Mouse (Mus musculus): ENCODE measurements around the gene Gm43518.

Gm43518 gene

DNA sequence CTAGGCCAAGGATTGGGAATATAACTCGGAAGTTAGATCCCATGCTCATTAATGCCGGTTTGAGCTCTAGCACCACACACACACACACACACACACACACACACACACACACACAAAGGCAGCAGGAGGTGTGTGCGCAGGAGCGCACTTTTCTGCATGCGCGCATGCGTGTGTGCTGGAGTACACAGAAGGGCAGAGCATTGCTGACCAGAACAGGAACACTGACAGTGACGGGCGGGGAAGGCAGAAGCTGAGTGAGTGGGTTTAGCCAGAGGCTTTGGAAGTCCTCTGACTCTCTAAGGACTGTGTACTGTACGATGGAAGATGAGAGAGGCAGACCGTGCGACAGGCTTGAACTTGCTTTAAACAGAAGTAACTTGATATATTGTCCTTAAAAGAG, 6.3 kb downstream of the Gm43518 start:
- DNase-seq (ENCODE audit: low read depth, low spot score): no peak

DNA sequence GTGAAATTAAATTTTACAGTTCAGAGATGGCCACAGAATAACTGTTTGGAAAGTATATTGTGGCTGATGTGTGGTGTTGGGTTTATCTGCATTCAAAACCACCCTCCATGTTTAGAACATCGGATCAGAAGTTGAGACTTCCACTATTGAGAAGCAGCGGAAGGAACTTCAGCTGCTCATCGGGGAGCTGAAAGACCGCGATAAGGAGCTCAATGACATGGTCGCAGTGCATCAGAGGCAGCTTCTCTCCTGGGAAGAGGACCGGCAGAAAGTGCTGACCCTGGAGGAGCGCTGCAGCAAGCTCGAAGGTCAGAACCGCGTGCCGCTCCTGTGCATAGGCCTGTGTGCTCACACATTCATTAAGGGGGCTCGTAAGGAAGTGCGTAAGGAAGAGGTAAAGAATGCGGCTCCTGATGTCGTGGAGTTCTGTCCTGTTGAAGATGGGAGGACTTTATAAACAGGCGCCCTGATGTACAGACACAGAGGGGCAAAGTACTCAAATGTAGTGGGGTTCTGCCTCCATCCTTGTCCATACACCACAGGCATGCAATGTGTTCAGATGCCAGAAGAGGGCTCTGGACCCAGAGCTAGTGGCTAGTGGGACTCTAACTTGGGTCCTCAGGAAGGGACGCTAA, 6.9 kb downstream of the Gm43518 start:
- peak; percentile 34 for DNase-seq (ENCODE audit: low read depth, low spot score)

DNA sequence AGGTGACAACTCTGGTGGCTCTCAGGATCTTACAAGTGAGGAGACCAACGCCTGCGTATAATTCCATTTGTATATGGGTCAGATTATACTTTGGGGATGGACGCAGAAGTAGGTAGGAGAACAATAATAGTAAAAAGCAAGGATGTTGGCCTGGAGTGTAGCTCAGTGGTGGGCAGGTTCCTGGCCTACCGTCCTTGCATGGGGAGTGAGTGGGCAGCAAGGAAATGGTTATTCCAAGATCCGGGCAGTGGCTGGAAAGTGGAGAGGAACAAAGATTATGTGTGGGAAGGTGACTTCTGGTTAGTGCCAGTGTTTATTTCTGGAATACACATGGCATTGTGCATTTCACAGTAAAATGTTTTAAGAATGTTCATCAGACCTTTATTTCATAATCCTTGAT, 8.7 kb downstream of the Gm43518 start:
- peak; percentile 58 for DNase-seq (ENCODE audit: low read depth, low spot score)

DNA sequence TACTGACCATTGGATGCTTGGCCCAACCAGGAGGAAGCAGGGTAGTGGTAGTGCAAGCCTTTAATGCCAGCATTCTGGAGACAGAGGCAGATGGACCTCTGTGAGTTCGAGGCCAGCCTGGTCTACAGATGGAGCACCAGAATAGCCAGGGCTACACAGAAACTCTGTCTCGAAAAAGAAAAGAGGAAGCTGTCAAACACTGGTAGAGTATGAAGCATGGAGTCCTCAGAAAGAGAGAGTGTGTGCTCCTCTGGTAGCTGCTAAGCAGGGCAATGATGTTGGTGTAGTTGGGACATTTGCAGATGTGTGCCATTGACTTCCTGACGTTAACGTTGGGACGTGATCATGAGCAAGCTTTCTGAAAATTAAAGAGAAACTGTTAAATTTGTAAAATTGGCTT, 11.3 kb downstream of the Gm43518 start:
- DNase-seq (ENCODE audit: low read depth, low spot score): no peak

DNA sequence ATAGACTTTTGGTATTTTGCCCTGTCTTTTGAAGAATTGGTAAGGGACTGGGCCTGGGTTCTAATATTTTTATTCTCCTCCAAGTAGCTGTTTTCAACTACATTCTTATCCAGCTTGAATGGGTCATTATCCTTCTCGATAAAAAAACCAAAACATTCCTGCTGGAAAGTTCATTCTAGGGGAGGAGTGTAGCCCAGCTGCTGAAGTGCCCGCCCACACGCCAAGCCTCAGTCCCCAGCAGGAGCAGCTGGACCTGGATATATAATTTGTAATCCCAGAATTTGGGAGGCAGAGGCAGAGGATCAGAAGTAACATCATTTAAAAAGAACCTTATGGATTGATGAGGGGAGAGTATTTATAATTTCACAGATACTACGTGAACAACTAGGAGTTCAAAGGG, 19.3 kb downstream of the Gm43518 start:
- DNase-seq (ENCODE audit: low read depth, low spot score): no peak

DNA sequence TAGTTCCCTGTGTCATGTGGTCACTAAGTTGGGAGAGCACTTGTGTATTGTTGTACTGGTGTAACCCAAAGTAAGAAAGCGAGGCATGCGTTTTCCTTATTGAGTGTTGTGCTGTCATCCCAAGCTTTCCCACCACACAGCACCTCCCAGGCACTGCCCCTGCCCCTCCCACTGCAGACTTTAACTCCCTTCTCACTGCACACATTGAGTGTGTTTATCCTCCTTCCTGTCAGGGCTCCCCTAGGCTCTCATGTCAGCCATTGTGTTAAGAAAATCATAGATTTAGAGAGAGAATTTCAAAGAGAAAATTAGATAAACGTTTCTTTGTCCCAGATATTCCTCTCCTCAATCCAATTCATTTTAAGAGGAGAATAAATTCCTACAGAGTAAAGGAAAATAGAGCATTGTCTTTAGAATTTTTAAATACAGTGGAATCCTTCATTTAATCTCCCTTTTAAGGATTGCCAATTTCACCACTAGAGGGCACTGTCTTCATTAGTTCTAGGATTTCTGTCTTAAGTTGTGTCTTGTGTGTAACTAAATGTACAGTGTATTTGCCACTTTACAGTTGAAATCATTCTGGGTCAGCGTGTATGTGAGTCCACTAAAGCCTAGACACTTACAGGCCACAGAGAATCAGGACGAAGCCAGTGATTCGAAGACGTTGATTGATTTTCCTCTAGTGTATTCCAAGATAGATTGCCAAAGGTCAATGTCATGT, 20.0 kb downstream of the Gm43518 start:
- DNase-seq (ENCODE audit: low read depth, low spot score): peak; percentile 88

DNA sequence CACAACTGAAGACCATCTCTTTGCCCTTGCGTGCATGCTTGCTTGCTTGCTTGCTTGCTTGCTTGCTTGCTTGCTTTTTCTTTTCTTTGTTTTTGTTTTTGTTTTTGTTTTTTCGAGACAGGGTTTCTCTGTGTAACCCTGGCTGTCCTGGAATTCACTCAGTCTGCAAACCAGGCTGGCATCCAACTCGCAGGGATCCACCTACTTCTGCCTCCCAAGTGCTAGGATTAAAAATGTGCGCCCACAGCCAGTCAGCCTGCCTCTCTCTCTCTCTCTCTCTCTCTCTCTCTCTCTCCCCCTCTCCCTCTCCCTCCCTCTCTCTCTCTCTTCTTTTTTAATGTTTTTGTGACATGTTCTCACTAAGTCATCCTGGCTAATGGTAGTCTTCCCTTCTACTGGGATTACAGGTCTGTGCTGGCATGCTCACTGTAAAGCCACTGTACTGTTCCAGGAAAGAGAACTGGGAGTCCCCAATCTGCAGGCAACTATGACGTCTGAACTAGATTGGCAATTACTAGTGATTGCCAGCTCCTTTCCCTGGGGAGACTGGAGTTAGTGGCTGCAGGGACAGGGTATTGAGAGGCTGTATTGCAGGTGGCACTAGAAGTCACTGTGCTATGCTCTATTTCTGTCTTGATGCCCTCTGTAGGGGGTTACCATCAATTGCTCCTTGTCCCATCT, 25.3 kb downstream of the Gm43518 start:
- peak; percentile 82 for DNase-seq (ENCODE audit: low read depth, low spot score)

DNA sequence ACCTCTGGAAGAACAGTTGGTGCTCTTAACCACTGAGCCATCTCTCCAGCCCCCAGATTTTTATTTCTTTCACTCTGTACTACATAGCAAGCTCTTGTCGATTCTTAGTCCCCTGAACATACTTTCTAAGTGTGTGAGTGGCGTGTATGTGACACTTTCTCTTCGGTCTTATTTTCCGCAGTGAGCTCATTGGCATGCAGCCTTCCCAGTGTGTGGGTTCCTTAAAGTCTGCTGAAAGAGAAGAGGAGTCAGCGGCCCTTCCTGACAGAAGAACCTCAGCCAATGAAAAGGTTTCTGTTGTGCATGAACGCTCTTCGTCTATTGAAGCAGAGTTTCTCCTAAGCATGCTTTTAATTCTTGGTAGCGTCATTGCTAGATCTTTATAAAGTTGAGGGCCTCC, 30.0 kb downstream of the Gm43518 start:
- DNase-seq (ENCODE audit: low read depth, low spot score): peak; percentile 60

DNA sequence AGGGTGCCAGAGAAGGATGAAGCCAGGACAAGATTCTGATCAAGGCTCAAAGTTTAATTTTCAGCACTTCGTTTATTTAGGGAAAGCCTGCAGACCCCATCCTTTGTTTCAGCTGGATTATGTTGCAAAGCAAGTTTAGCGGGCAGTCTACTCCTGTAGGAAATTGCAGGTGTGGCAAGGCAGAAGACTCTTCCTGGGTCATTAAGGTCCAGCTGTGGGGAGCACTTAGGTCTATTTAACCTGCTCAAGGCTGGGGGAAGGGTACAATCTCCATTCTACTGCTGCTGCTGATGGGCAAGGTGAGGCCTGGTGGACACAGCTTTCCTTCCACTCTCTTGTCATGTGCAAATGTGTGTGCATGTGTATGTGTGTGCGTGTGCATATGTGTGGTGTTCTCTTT, 31.8 kb downstream of the Gm43518 start:
- DNase-seq (ENCODE audit: low read depth, low spot score): no peak

DNA sequence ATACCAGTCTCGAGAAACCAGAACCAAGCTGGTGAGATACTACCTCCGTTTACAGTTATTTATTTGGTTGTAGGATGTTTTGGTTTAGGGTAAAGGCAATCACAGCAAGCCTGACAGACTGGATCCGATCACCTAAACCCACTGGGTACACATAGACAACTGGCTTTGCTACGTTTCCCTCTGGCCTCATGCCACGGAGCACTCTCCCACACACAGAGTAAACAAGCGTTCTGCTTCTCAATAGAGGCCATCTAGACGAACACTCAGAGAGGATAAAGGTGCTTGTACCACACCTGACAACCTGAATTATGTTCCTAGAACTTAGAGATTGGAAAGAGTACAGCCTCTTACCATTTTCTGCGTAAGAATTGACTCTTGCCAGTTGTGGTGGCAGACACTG, 32.9 kb downstream of the Gm43518 start:
- DNase-seq (ENCODE audit: low read depth, low spot score): no peak

DNA sequence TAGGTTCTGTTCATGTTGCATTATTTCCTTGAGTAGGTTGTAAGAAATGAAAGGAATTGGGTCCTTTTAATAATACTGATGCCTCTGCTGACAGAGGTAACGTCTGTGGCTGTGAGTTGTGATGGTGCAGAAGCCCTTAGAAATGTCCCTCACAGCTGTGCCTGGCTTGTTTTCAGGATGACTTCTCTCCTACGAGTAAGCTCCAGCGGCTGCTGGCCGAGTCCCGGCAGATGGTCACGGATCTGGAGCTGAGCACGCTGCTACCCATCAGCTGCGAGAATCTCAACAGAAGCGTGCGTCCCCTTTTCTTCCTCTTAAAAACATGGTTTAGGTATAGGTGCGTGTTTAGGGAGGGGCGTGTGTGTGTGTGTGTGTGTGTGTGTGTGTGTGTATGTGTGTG, 33.8 kb downstream of the Gm43518 start:
- peak; percentile 42 for DNase-seq (ENCODE audit: low read depth, low spot score)

DNA sequence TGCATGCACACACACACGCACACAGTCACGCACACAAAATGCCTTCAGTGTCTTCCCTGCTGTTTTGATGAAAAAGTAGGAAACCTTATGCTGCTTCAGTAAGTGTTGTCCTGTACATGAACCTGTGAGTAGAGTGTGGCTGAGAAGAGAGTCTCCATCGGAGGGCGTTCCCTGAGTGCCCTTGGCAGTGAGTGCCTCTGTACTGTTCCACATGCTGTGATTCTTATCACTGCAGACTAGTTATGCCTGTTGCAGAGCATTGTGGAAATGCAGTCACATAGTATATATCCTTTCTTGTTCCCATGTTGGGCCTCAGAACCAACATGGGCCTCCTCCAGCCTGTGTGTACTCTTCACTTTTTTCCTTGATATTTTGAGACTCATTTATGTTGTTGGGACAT, 37.0 kb downstream of the Gm43518 start:
- DNase-seq (ENCODE audit: low read depth, low spot score): no peak

DNA sequence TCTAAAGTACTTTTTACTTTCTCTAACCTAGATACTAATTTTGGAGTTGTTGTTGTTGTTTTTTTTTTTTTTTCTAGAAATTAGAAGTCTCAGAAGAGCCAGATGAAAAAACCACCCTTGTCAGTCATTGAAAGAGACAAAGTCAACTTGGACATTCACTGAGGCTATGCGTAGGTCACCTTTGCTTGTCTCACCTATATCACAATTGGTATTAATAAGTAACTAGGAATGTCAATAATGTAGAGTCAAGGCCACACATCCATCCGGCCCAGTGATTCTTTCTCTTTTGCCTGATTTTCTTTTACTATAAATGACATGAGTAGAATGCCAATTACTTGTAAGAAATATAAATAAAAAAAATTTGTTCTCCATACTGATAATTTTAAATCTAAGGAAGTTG, 39.5 kb downstream of the Gm43518 start:
- no peak for DNase-seq (ENCODE audit: low read depth, low spot score)

DNA sequence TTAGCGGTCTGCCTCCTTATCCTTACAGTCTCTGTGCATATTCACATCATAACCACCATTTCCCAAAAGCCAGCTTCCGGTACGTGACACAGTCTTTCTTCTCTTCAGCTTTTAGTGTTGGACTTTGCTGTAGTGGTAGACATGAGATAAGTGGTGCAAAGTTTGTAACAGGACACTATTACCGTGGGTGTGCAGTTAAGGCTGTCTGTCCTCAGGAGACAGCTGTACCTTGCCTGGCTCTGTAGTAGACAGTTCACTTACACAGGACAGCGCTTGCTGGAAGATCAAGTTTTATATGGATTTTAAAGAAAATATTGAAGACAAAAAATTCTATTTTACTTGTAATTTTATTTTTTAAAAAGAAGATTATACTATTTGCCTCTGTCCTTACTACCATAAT, 41.2 kb downstream of the Gm43518 start:
- no peak for DNase-seq (ENCODE audit: low read depth, low spot score)

DNA sequence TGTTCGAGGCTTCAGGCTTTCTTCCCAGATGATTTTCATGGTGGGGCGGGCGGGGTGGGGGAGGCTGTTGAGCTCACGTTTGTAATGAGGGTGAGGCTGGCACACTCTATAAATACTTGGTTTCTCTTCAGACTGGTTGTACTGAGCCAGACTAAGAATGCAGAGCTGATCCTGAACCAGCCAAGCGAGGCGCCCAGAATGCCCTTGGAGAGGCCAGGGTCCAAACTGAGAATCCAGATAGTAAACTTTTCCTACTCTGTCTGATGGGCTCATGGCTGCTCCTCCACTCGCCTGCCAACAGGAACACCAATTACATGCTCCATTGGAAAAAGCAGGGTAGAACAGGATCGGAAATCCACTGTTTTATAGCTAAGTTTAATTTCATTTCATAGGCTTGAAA, 42.0 kb downstream of the Gm43518 start:
- no peak for DNase-seq (ENCODE audit: low read depth, low spot score)

DNA sequence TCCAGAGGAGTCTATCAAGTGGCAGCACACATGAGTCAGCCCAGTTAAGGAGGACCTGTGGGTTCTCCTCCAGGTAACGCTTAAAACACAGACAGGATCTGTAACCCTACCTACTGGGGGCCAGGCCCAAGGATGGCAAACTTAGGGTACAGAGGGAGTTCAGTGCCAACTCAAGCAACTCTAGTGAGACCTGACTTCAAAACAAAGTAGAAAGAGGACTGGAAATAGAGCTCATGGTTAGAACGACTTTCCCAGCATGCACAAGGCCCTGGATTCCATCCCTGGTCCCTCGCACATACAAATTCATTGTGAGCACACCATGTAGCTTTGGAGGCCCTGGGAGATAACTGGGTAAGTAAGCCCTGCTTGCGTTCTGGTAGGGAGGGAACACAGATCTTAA, 43.4 kb downstream of the Gm43518 start:
- no peak for DNase-seq (ENCODE audit: low read depth, low spot score)

DNA sequence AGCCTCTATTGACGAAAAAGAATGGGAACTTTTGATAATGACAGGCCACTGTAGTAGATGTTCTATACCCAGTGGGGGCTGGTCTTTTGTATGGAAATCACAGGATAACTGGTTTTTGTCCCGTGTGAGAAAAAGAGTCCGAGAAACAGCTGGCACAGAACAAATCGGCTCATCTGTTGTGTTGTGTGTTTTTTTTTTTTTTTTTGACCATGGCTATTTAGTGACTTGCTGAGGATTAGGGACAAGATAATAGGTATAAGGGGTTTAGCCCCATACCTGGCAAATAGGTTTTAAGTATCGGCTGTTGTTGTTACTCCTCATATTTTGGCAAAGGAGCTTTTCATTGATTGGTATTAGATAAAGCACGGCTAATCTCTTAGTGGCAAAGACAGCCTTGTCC, 45.2 kb downstream of the Gm43518 start:
- no peak for DNase-seq (ENCODE audit: low read depth, low spot score)

DNA sequence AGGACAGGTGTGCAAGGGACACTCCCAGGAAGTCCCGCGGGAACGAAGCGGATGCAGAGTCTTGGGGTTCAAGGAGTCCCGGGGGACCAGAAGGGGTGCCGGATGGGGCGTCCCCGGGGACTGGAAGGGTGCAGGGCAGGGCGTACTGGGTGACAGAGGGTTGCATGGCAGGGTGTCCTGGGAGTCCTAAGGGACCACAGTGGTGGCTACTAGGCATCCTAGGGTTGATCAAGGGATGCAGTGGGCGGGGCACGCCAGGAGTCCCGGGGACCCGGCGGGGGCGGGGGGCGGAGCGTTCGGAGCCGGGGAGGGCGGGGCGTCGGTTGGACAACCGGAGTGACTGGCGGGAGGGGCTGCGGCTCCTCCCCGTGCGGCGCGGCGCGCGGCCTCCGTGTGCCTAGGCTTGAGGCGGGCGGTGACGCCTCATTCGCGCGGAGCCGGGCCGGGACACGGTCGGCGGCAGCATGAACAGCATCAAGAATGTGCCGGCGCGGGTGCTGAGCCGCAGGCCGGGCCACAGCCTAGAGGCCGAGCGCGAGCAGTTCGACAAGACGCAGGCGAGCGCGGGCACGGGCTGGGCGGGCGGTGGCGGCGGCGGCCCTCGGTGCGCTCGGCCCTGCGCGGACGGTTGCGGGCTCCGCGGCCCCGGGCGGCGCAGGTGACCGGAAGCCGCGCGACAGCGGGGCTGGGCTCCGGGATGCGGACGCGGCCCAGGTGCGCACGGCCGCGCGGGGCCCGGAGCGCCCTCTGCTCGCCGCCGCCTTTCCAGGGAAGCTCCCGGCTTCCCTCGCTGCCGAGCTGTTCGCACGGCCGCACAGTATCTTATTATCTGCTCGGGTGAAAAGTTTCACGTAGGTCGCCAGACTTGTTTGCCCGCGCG, 46.3 kb downstream of the Gm43518 start, which contains the start of gene Hip1r:
Gene Hip1r (plus strand): TSS at position 330 of the 880 bp plus-strand sequence.
- DNase-seq (ENCODE audit: low read depth, low spot score): peak; percentile 84

DNA sequence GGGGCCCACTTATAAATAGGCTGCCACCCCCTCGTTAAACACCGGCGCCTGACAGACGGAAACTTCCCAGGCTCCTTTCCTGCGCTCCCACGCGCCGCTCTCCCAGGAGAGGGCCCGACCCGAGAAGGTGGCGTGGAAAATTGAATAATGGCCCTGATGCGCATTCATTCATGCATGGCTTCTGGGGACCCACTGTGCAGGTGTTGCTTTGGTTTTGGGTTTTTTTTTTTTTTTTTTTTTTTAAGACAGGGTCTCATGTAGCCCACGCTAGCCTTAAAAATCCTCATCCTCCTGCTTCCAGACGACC, 46.9 kb downstream of the Gm43518 start:
- DNase-seq (ENCODE audit: low read depth, low spot score): no peak

DNA sequence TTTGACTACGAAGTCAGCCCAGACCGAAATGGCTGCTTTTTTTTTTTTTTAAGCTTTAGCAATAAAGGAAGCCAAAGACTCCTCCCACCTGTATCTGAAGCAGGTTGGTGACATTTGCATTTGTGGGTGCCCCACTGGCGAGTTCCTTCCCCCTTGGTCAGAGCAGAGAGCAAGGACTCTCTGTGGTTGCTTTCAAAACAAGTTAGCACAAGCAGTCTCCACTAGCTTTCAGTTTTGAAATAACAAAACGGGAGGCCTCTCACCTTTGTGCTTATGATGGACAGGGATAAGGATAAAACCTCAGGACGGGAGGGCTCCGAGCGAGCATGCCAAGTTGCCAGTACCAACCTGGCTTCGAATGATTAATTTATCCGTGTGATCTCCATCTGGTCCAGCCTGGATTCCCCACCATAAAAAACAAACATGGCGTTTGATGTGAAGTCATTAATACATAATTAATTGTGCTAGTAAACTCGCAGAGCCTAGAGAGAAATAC, 47.4 kb downstream of the Gm43518 start:
- DNase-seq (ENCODE audit: low read depth, low spot score): no peak

DNA sequence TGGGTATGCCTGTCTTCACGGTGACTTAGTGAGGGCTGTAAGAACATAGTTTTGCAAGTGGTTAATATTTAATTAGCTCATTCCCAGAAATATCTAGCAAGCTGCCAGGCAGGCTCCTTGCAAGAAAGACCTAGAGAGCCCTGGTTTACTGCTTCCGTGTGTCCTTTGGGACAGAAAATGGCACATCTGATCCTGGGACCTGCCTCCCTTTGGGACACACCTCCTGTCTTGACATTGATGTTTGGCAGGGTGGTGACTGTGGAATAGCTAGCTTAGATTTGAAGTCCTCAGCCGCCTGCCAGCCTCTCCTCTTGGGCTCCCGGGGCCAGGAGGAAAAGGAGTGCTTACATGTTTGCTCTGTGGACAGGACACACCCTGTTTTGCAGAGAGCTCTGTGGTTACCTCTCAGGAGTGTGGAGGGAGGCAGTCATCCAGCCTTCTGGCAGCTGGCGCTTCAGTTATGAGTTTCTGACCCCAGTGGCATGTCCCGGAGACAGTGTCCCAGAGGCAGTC, 48.5 kb downstream of the Gm43518 start:
- DNase-seq (ENCODE audit: low read depth, low spot score): no peak

DNA sequence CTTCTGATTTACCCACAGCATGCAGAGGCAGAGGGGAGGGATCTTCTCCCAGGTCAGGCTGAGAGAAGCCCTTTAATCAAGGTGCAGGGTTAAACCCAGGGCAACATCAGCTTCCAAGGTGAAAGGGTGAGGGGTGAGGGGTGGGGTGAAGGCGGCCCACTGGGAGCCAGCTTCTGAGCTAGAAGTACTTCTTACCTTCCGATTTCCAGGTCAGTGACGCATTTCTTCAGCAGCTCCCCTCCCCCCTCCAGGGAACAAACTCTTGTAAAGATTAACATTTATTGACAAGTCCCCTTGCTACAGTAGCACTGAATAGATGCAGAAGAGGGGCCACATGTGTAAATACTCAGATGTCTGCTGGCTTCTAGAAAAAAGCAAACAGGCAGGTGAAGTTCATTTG, 50.0 kb downstream of the Gm43518 start:
- DNase-seq (ENCODE audit: low read depth, low spot score): no peak
